Mouse (Mus musculus) inflammation-experienced regulatory T-cells, adult 16 weeks (primary cell): Measurements from ENCODE around the gene Mamdc4. TPM values are rescaled to one million over a fixed set of nuclear protein-coding genes. Genes with fewer than 3 reads are reported as not detected.

Experiments
- polyA plus RNA-seq: library from polyadenylated mRNA; unstranded; fragments of 100-300 nt; shearing (Covaris generic); gene quantifications from one replicate; pipeline ENCODE4 v1.2.1, GENCODE M21; 2017

Gene Mamdc4
- polyA plus RNA-seq: 0.45 TPM

DNA sequence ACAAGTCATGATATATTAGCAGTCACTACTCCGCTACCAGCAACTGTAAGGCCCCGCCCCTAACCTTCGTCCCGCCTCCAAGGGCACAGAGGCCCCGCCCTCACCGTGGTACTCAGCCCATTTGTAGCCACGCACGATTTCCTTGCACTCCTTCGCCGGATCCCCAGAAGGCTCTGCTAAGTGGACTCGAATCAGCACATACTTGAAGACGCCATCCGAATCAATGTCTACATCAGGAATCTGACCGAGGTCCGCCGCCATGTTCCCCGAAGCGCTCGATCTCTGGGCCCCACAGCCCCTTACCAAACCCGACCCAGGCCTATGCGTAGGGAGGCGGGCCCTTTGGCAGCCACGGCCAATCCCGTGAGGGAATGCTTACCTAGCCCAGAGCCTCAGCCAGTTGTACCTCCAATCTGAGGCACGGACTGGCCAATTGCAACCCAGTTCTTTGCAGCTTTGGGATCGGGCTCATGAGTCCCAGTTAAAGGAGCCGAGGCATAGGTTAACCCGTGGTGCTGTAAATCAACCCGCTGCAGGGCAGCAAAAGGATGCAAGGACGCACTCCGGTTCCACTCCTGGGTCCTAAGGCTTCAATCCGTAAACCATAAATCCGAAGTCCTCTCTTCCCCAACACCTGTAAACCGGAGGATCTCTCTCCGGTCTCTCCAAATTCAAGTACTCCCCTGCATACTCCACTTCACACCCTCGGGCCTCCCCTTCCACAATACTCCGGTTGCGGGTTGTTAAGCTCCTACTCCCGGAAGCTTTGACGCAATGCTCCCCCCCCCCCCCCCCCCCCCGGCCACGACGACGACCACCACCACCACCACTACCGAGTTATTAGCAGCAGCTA is at the start of gene Mamdc4, which contains the start of gene Phpt1:
Mamdc4 (minus strand) TSS at position 267 of the 853 bp plus-strand sequence.
Phpt1 (minus strand) TSS at position 646 of the 853 bp plus-strand sequence.

GRCm38 (mm10) chr2:25621229-25622200 is 46.9 kb upstream of the Mamdc4 start, which contains the start of gene Tmem141:
TSS of gene Tmem141 (minus strand) at chr2:25622005.

DNA sequence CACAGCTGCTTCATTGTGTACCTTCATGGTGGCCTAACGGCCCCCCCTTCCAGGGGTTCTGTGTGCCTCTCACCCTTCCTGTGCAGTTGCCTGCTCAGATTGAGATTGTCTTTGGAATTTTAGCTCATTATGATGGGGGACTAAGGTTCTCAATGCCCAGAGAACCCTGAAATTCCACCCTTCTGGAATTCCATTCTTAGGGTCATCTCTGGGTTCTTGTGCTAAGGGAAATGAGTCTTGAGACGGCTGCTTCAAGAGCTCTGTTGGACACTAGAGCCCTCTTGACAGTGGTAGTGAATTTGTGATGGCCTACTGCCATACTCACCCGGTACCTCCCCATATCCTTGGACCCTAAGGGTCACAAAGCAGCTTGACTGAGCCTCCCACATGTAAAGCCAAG is 42.9 kb upstream of the Mamdc4 start, which contains the start of gene Ccdc183:
Ccdc183 (minus strand) TSS at position 101 of the 400 bp plus-strand sequence.

DNA sequence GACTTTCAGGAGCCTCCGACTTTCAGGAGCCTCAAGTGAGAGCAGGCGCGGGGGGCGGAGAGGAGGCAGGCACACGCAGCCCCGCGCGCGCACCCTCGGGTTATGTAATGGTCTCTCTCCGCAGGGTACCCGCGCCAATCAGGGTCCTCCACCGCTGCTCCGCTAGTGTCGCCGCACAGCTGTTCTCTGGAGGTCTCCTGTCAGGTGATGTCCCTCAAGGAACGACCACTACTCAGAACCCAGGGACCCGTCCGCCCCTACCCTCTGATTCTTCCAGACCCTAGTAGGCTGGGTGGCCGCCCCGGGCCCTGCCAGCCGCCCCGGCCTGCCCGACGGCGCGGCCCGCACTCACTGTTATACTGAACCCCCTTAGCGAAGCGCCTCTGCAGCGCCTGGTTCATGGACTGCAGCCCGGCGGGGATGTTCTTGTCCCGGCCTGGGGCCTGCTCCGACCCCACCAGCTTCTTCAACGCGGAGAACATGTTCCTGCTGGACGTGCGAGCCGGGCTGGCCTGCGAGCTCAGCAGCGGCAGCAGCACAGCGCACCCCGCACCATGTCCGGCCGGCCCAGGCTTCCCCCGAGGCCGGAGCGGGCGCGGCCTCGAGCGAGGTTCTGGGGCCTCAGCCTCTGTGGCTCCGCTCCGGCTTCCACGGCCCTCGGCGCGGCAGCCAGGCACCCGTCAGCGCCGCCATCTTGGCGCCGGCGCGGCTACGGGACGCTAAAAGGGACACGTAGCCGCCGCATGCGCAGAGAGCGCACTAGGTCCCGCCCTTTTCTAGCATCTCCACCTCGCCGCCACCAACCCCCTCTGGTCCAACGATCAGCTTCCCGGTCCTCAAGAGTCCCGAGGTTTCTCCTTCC is 33.3 kb upstream of the Mamdc4 start, which contains the start of gene Rabl6:
Rabl6 (minus strand) TSS at position 761 of the 862 bp plus-strand sequence.

DNA sequence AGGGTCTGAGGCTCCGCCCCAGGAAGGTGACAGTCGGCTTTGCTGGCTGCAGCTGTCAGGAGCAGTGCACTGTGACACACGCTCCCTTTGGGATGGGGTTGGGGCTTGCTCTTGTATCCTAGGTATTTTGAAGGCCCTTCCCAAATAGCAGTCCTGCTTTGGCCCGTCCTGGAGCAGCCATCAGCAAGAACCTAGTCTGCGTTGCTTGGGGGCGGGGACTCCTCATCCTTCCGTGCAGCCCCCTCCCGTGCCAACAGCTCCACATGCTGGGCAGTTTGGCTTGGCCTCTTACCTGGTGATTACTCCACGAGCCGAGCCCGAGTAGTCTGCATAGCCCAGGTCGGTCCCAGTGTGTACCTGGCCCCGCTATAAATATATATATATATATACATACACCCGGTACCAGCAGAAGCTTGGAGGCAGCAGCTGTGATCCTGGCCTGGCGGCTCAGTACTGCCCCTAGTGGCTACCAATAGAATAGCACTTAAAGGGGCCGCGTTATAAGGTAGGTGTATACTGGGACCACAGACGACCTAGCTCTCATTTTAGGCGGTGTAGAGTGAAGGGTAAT is 6.7 kb upstream of the Mamdc4 start, which contains the start of gene Ajm1:
Ajm1 (minus strand) TSS at position 464 of the 571 bp plus-strand sequence.

DNA sequence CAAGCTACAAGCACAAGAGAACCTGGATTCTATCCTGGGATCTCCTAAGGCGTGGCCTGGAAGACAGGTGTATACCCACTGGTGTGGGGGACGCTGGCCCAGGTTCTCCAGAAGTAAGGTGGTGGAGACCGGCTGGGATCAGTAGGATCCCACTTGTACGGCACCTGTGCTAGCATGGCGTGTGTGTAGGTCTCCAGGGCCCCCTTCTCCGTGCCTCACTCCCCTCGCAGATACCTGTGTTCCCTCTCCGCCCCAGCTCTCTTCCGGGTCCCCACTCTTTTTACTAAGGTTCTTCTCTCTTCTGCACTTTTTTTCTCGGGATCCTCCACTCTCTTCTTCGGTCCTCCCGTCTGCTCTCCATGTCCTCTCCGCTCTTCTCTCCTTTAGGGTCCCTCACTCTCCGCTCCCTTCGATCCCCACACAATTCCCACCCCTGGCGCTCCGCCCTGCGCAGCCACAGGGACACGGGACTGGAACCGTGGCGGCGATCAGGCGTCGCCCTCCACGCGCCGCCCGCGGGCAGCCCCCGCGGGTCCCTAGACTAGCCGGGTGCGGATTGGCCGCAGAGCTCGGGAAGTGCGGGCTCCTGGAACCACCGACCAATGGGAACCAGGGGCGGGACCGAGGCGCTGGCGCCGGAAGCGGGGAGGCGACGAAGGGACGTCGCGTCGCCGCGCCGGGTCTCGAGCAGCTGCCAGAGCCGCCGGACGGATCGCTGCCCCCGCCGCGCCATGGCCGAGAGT is 17.3 kb downstream of the Mamdc4 start, which contains the start of gene Edf1:
Edf1 (plus strand) TSS at position 627 of the 743 bp plus-strand sequence.

DNA sequence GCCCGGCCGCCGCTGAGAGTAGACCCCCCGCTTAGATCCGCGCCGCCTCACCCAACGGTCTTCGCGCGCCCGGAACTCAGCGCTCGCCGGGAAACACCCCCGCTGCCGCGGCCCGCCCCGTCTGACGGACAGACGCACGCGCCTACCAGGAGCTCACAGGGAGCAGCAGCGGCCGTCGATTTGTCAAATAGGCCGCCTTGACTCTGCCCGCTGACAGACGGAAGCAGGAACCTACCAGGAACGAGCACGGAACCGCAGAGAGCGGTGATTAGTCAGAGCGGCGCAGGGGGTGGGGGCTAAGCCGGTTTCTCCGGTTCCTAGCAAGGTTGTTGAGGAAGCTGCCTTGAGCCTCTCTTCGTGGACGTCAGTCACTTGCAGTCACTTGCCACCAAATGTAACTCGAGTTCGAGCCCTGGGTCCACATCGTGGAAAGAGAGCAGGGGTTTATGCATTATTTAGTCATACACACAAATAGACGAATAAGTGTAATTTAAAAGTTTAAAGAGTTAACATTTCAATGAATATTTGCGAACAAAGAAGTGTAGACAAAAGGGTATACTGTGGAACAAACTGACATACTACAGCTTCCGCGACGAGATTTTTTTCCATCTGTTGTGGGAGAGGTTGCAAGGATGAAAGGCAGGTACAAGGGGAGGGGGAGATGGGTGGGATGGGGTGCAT is 27.7 kb downstream of the Mamdc4 start, which contains the start of gene Traf2:
Traf2 (minus strand) TSS at position 130 of the 681 bp plus-strand sequence.

Other genes with a start within 250 kb of the Mamdc4 start
- gene Man1b1, start 242.5 kb downstream of the Mamdc4 start, polyA plus RNA-seq: 23.8 TPM
- 28.5 TPM for gene Dpp7, start 218.5 kb downstream of the Mamdc4 start, polyA plus RNA-seq
- gene Uap1l1, start 209.2 kb downstream of the Mamdc4 start, polyA plus RNA-seq: 18.3 TPM
- 1.2 TPM for gene Sapcd2, start 202.5 kb downstream of the Mamdc4 start, polyA plus RNA-seq
- gene Entpd2, start 179.0 kb downstream of the Mamdc4 start, polyA plus RNA-seq: not detected
- gene Npdc1, start 175.5 kb downstream of the Mamdc4 start, polyA plus RNA-seq: 3.4 TPM
- 10.9 TPM for gene Fut7, start 151.6 kb downstream of the Mamdc4 start, polyA plus RNA-seq
- 30.7 TPM for gene Abca2, start 146.1 kb downstream of the Mamdc4 start, polyA plus RNA-seq
- gene Clic3, start 118.0 kb downstream of the Mamdc4 start, polyA plus RNA-seq: 3.9 TPM
- gene Paxx, start 113.8 kb downstream of the Mamdc4 start, polyA plus RNA-seq: 100 TPM
- gene Ptgds, start 104.8 kb downstream of the Mamdc4 start, polyA plus RNA-seq: not detected
- gene Lcn12, start 80.9 kb downstream of the Mamdc4 start, polyA plus RNA-seq: not detected
- gene Fbxw5, start 74.1 kb downstream of the Mamdc4 start, polyA plus RNA-seq: 130 TPM
- gene C8g, start 73.1 kb downstream of the Mamdc4 start, polyA plus RNA-seq: 10.9 TPM
- gene Traf2, start 27.9 kb downstream of the Mamdc4 start, polyA plus RNA-seq: 124 TPM
- gene Edf1, start 17.0 kb downstream of the Mamdc4 start, polyA plus RNA-seq: 318 TPM
- gene Phpt1, start 379 bp upstream of the Mamdc4 start, polyA plus RNA-seq: 73.4 TPM
- gene Ajm1, start 6.9 kb upstream of the Mamdc4 start, polyA plus RNA-seq: not detected
- gene Rabl6, start 33.7 kb upstream of the Mamdc4 start, polyA plus RNA-seq: 17.8 TPM
- gene Ccdc183, start 42.8 kb upstream of the Mamdc4 start, polyA plus RNA-seq: not detected
- 1.0 TPM for gene Tmem141, start 47.2 kb upstream of the Mamdc4 start, polyA plus RNA-seq
- gene Fcna, start 53.2 kb upstream of the Mamdc4 start, polyA plus RNA-seq: 16.4 TPM
- gene Lcn8, start 78.3 kb upstream of the Mamdc4 start, polyA plus RNA-seq: not detected
- not detected for gene Lcn5, start 83.1 kb upstream of the Mamdc4 start, polyA plus RNA-seq
- gene Lcn6, start 101.9 kb upstream of the Mamdc4 start, polyA plus RNA-seq: not detected
- gene Lcn10, start 107.9 kb upstream of the Mamdc4 start, polyA plus RNA-seq: 0.62 TPM
- not detected for gene Obp2a, start 125.2 kb upstream of the Mamdc4 start, polyA plus RNA-seq
- gene Bmyc, start 131.9 kb upstream of the Mamdc4 start, polyA plus RNA-seq: 179 TPM
- not detected for gene Obp2b, start 162.2 kb upstream of the Mamdc4 start, polyA plus RNA-seq
- gene Lcn3, start 190.7 kb upstream of the Mamdc4 start, polyA plus RNA-seq: not detected
- gene Lcn11, start 202.2 kb upstream of the Mamdc4 start, polyA plus RNA-seq: not detected
- not detected for gene Gm13539, start 207.4 kb upstream of the Mamdc4 start, polyA plus RNA-seq
- not detected for gene Glt6d1, start 241.0 kb upstream of the Mamdc4 start, polyA plus RNA-seq
- gene Lcn9, start 248.3 kb upstream of the Mamdc4 start, polyA plus RNA-seq: not detected